Mouse (Mus musculus): ENCODE results near the gene Cyp2c23. TPM values are rescaled to one million over a fixed set of nuclear protein-coding genes. Genes with fewer than 3 reads are reported as not detected.

The Cyp2c23 gene
- polyA plus RNA-seq, 1 experiment from 2014 or later, result not detected

GRCm38 (mm10) chr19:43986069-43986794 lies 42.8 kb downstream of the Cyp2c23 start, which contains the start of gene Cpn1:
TSS of gene Cpn1 (minus strand) at chr19:43986556.
- Histone ChIP-seq H3K4me3 (peak within 1 kb of the TSS; percentile 20), H3K4me2 (peak within 1 kb of the TSS; percentile 51), H3K9me3 (no peaks in the 10 kb centered on the region), H3K27ac (replicated peaks) (no peak within 1 kb of the TSS), H3K36me3 (no peaks in the 10 kb centered on the region), H3K9ac (no peak within 1 kb of the TSS), H3K27me3 (0 out of 2 replicates have a peak, but pooled peaks cover 4% of the 10 kb centered on the region), H3K4me1 (replicated peaks) (peaks cover 9% of the 10 kb centered on the region)
- 11% methylated on average over 30 of the region's 30 CpGs for WGBS
- no peak for ATAC-seq (ENCODE audit: low FRiP score, low read depth)

GRCm38 (mm10) chr19:43981992-43982391 lies 47.0 kb downstream of the Cyp2c23 start:
- no peak for ATAC-seq (ENCODE audit: low FRiP score, low read depth)
- Histone ChIP-seq H3K4me3 (no peak overlapping the region), H3K9ac (no peak overlapping the region), H3K9me3 (no peaks in the 10 kb centered on the region), H3K27me3 (0 out of 2 replicates have a peak, but pooled peaks cover 4% of the 10 kb centered on the region), H3K27ac (replicated peaks) (no peak overlapping the region), H3K36me3 (no peaks in the 10 kb centered on the region), H3K4me1 (replicated peaks) (peaks cover 9% of the 10 kb centered on the region), H3K4me2 (no peak overlapping the region)
- 94% methylated on average over 5 of the region's 5 CpGs for WGBS

GRCm38 (mm10) chr19:43980711-43981110 lies 48.3 kb downstream of the Cyp2c23 start:
- Histone ChIP-seq H3K27ac (replicated peaks) (no peak overlapping the region), H3K4me3 (no peak overlapping the region), H3K36me3 (no peaks in the 10 kb centered on the region), H3K9ac (no peak overlapping the region), H3K4me2 (no peak overlapping the region), H3K9me3 (no peaks in the 10 kb centered on the region), H3K4me1 (replicated peaks) (peaks cover under 1% of the 10 kb centered on the region; the same call in 1 of the 2 replicates), H3K27me3 (0 out of 2 replicates have a peak, but pooled peaks cover 4% of the 10 kb centered on the region)
- WGBS, result 96% methylated on average over 17 of the region's 17 CpGs
- no peak for ATAC-seq (ENCODE audit: low FRiP score, low read depth)

DNA sequence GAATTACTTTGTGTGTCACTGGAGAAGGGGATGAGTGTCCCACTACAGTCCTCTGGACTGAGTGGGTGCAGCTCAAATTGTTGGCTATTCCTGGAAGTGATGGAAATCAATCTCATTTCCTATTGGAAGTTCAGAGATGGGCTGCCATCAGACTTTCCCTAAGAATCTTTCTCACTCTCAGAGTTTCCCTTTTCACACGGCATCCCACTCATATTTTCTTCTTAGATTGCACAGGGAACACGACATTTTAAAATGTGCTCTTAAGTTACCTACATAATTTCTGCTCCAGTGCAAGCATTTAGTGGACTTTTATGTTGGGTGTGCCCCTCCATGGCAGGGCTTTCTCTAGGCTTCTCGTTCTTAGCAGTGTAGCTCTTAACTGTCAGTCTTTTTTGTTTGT lies 51.2 kb downstream of the Cyp2c23 start:
- WGBS, result 85% methylated on average over 3 of the region's 3 CpGs
- H3K4me1 ChIP-seq (replicated peaks), result no peaks in the 10 kb centered on the region
- no peaks in the 10 kb centered on the region for H3K9me3 ChIP-seq
- H3K27ac ChIP-seq (replicated peaks), result no peak overlapping the region
- H3K36me3 ChIP-seq, result no peaks in the 10 kb centered on the region
- no peak for ATAC-seq (ENCODE audit: low FRiP score, low read depth)
- H3K4me3 ChIP-seq, result no peak overlapping the region
- no peak overlapping the region for H3K4me2 ChIP-seq
- H3K9ac ChIP-seq, result no peak overlapping the region
- H3K27me3 ChIP-seq, result no peaks in the 10 kb centered on the region

- no peaks in the 10 kb centered on the region for H3K36me3 ChIP-seq
- no peak for ATAC-seq (ENCODE audit: low FRiP score, low read depth)
- H3K4me2 ChIP-seq, result no peak overlapping the region
- no peak overlapping the region for H3K27ac ChIP-seq (replicated peaks)
- no peaks in the 10 kb centered on the region for H3K9me3 ChIP-seq
- no peak overlapping the region for H3K4me3 ChIP-seq
- no peaks in the 10 kb centered on the region for H3K27me3 ChIP-seq
- WGBS, result 77% methylated on average over 6 of the region's 6 CpGs
- no peaks in the 10 kb centered on the region for H3K4me1 ChIP-seq (replicated peaks)
- H3K9ac ChIP-seq, result no peak overlapping the region
These were observed 52.3 kb downstream of the Cyp2c23 start for GRCm38 (mm10) chr19:43976661-43977060.

- no peaks in the 10 kb centered on the region for H3K9me3 ChIP-seq
- no peaks in the 10 kb centered on the region for H3K36me3 ChIP-seq
- H3K27ac ChIP-seq (replicated peaks), result no peak overlapping the region
- no peaks in the 10 kb centered on the region for H3K27me3 ChIP-seq
- H3K4me1 ChIP-seq (replicated peaks), result no peaks in the 10 kb centered on the region
- H3K4me3 ChIP-seq, result no peak overlapping the region
- no peak for ATAC-seq (ENCODE audit: low FRiP score, low read depth)
- 89% methylated on average over 6 of the region's 6 CpGs for WGBS
- no peak overlapping the region for H3K9ac ChIP-seq
- no peak overlapping the region for H3K4me2 ChIP-seq
These were observed 54.8 kb downstream of the Cyp2c23 start for GRCm38 (mm10) chr19:43974221-43974620.

GRCm38 (mm10) chr19:43973711-43974110 lies 55.3 kb downstream of the Cyp2c23 start:
- Histone ChIP-seq H3K36me3 (no peaks in the 10 kb centered on the region), H3K27ac (replicated peaks) (no peak overlapping the region), H3K4me2 (no peak overlapping the region), H3K9me3 (no peaks in the 10 kb centered on the region), H3K4me3 (no peak overlapping the region), H3K27me3 (no peaks in the 10 kb centered on the region), H3K4me1 (replicated peaks) (no peaks in the 10 kb centered on the region), H3K9ac (no peak overlapping the region)
- WGBS, result 91% methylated on average over 9 of the region's 9 CpGs
- no peak for ATAC-seq (ENCODE audit: low FRiP score, low read depth)

- H3K27me3 ChIP-seq, result no peaks in the 10 kb centered on the region
- H3K4me2 ChIP-seq, result no peak overlapping the region
- H3K36me3 ChIP-seq, result no peaks in the 10 kb centered on the region
- 96% methylated on average over 8 of the region's 8 CpGs for WGBS
- no peak overlapping the region for H3K27ac ChIP-seq (replicated peaks)
- H3K4me3 ChIP-seq, result no peak overlapping the region
- H3K9me3 ChIP-seq, result no peaks in the 10 kb centered on the region
- no peak for ATAC-seq (ENCODE audit: low FRiP score, low read depth)
- H3K4me1 ChIP-seq (replicated peaks), result no peaks in the 10 kb centered on the region
- no peak overlapping the region for H3K9ac ChIP-seq
These were observed 56.9 kb downstream of the Cyp2c23 start for GRCm38 (mm10) chr19:43972129-43972528.

DNA sequence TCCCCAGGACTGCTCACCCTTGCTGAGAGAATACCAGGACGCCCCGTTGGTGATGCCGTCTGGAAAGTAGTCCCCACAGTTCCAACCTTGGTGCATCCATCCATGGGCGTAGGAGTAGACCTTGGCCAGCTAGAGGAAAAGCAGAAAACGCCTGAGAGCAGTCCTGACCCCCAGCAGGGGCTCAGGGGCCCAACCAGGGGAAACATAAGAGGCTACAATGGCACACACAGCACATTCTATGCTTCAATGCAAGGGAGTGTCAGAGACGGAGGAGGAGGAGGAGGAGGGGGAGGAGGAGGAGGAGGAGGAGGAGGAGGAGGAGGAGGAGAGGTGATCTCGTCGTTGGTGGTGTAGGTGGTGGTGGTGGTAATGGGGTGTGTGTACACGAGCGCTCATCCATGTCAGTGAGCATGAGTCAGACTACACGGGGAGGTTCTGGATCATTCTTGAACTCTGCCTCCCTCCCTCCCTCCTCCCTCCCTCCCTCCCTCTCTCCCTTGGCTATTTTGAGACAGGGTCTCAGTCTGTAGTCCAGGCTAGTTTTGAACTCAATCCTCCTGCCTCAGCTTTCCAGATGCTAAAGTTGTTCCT lies 60.5 kb downstream of the Cyp2c23 start:
- no peaks in the 10 kb centered on the region for H3K36me3 ChIP-seq
- no peaks in the 10 kb centered on the region for H3K27me3 ChIP-seq
- 46% methylated on average over 9 of the region's 11 CpGs for WGBS
- no peaks in the 10 kb centered on the region for H3K4me1 ChIP-seq (replicated peaks)
- no peak overlapping the region for H3K4me3 ChIP-seq
- ATAC-seq (ENCODE audit: low FRiP score, low read depth), result no peak
- no peak overlapping the region for H3K27ac ChIP-seq (replicated peaks)
- no peak overlapping the region for H3K4me2 ChIP-seq
- no peaks in the 10 kb centered on the region for H3K9me3 ChIP-seq
- no peak overlapping the region for H3K9ac ChIP-seq

DNA sequence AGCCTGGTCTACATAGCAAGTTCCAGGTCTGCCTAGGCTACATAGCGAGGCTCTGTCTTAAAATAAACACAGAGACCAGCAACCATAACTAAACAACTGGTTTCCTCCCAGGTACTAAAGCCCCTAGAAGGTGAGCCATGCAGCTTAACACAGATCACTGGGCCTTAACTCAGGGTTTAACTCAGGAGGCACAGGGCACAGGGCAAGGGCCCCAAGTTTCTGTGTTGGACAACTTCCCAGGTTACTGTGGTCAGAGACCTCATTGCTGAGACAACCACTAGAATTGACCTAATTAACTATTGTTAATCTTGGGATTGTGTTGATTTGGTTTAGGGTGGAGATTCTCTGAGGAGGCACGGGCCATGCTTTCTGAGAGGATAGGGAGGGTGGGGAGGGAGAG lies 62.5 kb downstream of the Cyp2c23 start:
- no peak overlapping the region for H3K9ac ChIP-seq
- 79% methylated on average over 2 of the region's 2 CpGs for WGBS
- H3K27ac ChIP-seq (replicated peaks), result no peak overlapping the region
- no peak for ATAC-seq (ENCODE audit: low FRiP score, low read depth)
- H3K27me3 ChIP-seq, result no peaks in the 10 kb centered on the region
- no peaks in the 10 kb centered on the region for H3K36me3 ChIP-seq
- no peaks in the 10 kb centered on the region for H3K4me1 ChIP-seq (replicated peaks)
- no peak overlapping the region for H3K4me3 ChIP-seq
- no peak overlapping the region for H3K4me2 ChIP-seq
- no peaks in the 10 kb centered on the region for H3K9me3 ChIP-seq

DNA sequence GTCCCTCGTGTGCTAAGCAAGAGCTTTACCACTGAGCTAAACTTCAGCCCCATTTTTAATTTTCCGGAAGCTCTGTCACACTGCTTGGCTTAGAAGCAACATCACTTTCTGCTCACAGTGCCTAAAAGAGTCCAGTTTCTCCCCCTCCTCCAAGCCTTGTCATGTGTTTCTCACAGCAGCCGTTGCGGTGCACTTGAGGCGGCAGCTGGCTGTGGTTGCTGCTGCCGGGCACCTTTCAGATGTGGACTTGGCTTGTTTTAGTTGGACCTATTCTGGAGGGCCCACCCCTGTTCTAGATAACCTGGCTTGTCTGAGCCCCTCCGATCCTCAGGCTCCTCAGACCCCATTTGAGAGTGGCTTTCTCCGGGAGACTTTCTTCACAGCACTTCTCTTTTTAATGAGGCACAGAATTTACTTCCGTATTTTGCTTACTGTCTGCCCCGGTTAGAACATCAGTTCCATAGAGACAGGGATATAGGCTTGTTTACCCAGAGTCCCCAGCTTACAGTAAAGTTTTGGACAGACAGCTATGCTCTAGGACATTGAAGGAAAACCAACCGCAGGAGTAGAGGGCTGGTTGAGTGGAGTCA lies 63.4 kb downstream of the Cyp2c23 start:
- Histone ChIP-seq H3K4me3 (no peak overlapping the region), H3K27ac (replicated peaks) (no peak overlapping the region), H3K27me3 (no peaks in the 10 kb centered on the region), H3K9me3 (no peaks in the 10 kb centered on the region), H3K4me1 (replicated peaks) (no peaks in the 10 kb centered on the region), H3K4me2 (no peak overlapping the region), H3K36me3 (no peaks in the 10 kb centered on the region), H3K9ac (no peak overlapping the region)
- 91% methylated on average over 11 of the region's 11 CpGs for WGBS
- no peak for ATAC-seq (ENCODE audit: low FRiP score, low read depth)

DNA sequence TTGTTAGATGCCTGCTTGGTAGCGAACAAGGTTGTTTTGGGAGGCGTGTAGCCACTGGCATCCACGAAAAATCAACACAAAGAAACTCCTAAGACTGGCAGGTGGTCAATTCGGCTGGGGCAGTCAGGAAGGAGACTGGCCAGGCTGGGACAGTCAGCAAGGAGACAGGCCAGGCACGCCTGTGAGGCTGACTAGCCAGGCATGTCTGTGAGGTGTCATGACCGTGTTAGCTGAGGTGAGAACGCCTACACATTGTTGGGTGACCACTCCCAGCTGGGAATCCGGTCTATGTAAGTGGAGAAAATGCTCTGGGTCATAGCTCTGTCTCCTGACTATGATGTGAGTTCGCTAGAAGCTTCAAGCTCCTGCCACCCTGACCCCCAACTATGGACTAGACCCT lies 66.2 kb downstream of the Cyp2c23 start:
- no peaks in the 10 kb centered on the region for H3K9me3 ChIP-seq
- no peak overlapping the region for H3K4me3 ChIP-seq
- no peaks in the 10 kb centered on the region for H3K27me3 ChIP-seq
- no peak overlapping the region for H3K27ac ChIP-seq (replicated peaks)
- H3K4me1 ChIP-seq (replicated peaks), result no peaks in the 10 kb centered on the region
- ATAC-seq (ENCODE audit: low FRiP score, low read depth), result no peak
- WGBS, result 73% methylated on average over 9 of the region's 9 CpGs
- no peak overlapping the region for H3K9ac ChIP-seq
- H3K4me2 ChIP-seq, result no peak overlapping the region
- H3K36me3 ChIP-seq, result no peaks in the 10 kb centered on the region

Measured in hindbrain, embryonic 15.5 days (tissue).